Mouse (Mus musculus): ENCODE data around the gene Anxa9.
A peak's percentile ranks its signal among the peaks of the same experiment; 100 is the strongest.

Anxa9 gene

GRCm38 (mm10) chr3:95313476-95313875 is 6.5 kb upstream of the Anxa9 start:
- no peak for DNase-seq

DNA sequence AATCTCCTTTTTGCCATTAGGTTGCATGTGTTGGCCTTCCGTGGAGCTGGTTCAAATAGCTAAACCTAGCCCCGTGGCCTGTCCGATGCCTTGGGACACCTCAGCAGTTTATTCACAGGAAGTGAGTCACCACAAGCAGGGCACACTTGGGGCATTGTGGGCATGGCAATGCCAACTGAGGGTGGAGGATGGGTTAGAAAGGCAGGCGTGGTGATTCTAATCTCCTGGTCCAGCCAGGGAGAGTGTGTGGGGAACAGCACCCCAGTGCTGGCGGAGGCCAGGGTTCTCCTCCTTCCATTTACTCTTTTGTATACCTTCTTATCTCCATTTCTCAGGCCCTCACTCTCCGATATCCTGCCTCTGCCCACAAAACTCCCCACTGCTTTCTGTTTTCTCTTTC is 5.6 kb upstream of the Anxa9 start:
- no peak for DNase-seq

GRCm38 (mm10) chr3:95310968-95311882 is 4.2 kb upstream of the Anxa9 start:
- peak; percentile 86 for DNase-seq

- no peak for DNase-seq
Measured at GRCm38 (mm10) chr3:95310496-95310895, 3.5 kb upstream of the Anxa9 start.

- no peak for DNase-seq
Measured at GRCm38 (mm10) chr3:95306244-95306643, 732 bp downstream of the Anxa9 start.

- no peak for DNase-seq
Measured at GRCm38 (mm10) chr3:95301204-95301796, 5.7 kb downstream of the Anxa9 start.

DNA sequence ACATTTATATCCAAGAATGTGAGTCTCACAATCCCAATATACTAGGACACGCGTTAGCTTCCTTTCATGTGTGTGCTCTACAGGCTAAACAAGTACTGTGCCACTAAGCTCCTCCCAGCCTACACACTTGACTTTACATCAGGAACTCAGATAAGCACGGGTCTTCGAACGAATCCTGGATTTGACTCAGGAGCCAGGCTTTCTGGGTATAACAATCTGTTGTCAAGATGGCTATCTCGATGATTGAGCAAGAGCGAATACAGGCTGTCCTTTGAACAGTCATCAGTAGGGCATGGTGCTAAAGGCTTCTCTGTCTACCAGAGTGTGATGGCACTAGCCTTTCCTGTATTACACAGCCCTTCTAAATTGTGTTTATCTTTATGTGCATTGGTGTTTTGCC is 9.0 kb downstream of the Anxa9 start:
- no peak for DNase-seq

DNA sequence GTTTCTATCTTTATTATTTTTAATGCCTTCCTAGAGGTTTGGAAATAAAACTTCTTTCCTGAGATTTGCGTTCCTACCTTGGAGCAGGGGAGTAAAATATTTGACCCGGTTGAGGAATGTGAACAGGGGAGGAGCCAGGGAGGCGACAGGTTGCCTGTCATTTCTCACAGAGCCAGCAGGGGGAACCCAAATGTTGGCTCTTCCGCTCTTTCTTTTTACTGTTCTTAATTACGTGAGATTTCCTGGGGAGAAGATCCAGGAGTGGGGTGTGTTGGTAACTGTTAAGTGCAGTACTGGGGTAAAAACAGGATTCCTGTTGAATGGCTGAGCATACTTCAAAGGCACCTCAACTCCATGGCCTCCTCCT is 10.9 kb downstream of the Anxa9 start:
- peak; percentile 67 for DNase-seq

DNA sequence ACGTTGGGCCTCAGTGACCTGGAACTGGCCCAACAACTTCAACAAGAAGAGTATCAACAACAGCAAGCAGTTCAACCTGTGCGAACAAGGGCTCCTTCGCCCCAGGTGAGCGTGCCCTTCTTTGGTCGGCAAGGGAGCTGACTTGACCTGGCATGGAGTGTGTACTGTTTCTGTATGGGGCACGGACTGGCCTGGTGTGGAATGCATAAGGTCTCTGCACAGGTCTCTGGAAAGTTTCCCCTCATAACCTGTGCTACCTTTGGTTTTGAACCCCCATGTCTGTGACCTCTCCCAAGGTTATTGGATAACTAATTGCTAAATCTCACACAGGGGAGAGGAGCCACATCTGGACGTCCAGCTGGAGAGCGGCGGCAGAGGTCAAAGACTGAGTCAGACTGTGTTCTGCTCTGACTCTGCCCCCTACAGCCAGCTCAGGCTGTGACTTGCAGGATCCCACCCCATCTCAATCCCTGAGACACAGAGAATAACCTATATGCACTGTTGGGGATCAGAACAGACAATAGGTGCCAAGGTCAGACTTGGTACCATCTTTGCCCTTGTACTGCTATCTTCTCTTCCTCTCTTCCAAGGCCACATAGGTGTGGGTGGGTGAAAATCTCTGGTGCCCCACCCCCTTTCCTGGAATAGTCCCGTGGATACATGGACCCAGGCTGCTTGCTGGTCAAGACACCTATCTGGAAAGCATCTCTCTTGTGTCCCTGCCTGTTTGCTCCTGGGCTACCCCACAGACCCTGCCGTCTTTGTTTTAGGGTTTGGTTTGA is 11.5 kb downstream of the Anxa9 start:
- DNase-seq, result peak; percentile 74

DNA sequence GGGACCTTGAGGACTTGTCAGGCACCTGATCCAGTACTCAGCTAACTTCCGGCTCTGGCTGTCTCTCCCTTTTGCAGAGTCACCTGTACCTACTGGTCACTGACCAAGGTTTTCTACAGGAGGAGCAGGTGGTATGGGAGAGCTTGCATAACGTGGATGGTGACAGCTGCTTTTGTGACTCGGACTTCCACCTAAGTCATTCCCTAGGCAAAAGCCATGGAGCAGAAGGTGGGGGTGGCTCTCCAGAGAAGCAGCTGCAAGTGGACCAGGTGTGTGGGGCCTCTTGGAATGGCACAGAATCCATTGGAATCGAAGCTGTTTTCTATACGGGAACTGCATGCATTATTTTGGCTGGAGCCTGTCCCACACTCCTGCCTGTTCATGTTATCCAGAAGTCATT is 12.3 kb downstream of the Anxa9 start:
- no peak for DNase-seq

DNA sequence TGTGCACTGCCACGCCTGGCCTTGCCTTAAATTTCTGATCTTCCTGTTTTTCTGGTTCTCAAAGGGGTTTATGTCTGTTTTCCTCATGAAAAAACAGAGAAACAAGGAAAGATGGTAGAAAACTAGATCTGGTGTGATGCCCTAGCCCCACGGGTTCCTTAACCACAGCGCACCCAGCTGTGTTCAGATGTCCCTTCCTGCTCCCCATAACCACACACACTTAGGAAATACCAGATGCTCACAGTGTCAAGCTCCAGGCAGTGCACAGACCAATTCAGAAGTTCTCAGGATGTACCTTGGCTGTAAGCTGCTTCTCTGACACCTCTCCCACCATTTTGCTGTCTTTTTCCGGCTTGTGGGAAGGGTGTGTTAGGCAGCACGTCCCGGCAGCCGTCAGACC is 12.7 kb downstream of the Anxa9 start:
- no peak for DNase-seq

DNA sequence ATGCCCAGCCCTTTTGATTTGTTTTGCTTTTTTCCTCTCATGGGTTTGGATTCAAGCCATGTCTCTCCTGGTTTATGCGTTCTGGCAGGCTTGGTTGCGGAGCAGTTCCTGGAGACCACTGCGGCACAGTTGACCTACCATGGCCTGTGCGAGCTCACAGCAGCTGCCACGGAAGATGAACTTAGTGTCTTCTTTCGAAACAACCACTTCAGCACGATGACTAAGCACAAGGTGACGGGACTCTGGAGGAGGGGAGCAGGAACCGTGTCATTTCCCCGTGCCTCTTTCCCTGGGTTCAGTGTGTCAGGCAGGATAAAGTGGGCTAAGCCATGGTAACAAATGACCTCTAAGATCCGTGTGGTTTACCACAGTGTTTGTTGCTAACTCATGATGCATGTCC is 13.4 kb downstream of the Anxa9 start:
- peak; percentile 60 for DNase-seq

GRCm38 (mm10) chr3:95292899-95293298 is 14.1 kb downstream of the Anxa9 start:
- no peak for DNase-seq

GRCm38 (mm10) chr3:95291041-95291440 is 15.9 kb downstream of the Anxa9 start:
- no peak for DNase-seq

GRCm38 (mm10) chr3:95290156-95290555 is 16.8 kb downstream of the Anxa9 start:
- DNase-seq, result no peak

DNA sequence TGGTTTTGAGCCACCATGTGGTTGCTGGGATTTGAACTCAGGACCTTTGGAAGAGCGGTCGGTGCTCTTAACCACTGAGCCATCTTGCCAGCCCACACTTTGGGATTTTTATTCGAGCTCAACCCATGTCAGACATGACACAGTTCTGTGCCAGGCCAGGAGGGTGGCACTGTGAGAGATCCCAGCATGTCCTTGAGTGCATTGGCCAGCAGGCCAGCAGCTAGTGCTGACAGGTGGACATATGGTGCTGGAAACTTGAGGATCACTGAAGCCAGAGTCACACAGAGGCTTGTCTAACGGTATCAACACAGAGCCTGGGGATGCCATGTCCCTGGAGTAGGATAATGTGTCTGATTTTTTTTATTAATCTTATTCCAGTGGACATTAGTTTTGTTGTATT is 17.6 kb downstream of the Anxa9 start:
- DNase-seq, result no peak

- peak; percentile 37 for DNase-seq
Measured at GRCm38 (mm10) chr3:95287541-95287940, 19.4 kb downstream of the Anxa9 start.

GRCm38 (mm10) chr3:95286510-95286909 is 20.5 kb downstream of the Anxa9 start:
- DNase-seq, result peak; percentile 32

- peak; percentile 45 for DNase-seq
Measured at GRCm38 (mm10) chr3:95286011-95286410, 21.0 kb downstream of the Anxa9 start.

DNA sequence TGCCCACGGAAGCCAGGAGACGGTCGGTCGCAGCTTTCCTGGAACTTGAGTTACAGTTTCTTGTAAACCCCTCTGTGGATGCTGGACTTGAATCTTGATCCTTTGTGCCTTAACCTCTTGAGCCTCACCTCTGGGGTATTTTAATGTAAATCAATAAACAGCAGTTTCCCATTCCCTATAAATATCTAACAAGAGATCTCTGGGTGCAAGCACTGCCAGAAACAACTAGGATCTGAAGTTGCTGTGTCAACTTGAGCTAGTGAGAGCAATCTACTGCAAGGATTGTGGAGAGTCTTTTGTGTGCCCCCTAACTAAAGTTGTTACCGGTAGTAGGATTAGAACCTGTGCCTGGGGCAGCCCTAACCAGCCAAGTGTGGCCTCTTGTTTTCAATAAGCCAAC is 21.6 kb downstream of the Anxa9 start:
- DNase-seq, result no peak

- no peak for DNase-seq
Measured at GRCm38 (mm10) chr3:95284501-95285281, 22.3 kb downstream of the Anxa9 start.

DNA sequence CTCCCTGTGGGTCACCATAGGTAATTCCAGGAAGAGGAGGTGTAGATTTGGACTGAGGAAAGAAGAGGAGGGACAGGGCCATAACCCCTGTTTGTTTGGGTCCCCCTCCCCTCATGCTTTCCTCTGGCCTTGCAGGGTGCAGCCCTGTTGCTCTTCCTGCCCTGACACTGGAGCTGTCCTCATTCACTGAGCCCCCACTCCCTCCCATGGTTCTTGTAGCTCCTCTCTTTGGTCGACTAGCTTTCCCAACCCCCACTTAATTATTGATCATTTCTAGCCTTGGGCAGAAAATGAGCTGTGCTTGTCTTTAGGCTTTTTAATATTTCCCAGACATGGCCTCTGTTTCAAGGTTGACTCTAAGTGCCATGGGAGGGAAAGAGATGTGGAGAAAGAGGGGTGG is 22.9 kb downstream of the Anxa9 start:
- no peak for DNase-seq

DNA sequence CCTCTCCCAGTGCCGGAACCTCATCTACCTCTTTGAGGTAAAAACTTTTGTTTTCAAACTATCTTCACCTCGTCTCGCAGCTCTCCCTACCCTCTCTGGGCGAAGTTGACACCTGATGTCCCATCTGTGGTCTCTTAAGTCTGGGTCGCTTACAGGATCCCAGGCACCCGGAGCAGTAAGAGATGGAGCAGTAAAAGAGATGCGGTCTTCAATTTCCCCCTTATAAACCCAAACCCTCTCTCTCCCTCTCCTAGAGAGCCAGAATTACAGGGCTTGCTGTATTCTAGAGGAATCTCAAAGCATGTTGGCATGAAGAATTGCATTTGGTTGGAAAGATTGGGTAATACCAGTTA is 23.4 kb downstream of the Anxa9 start:
- DNase-seq, result no peak

Measured in kidney, adult 18-20 months (tissue).